ENCODE assay signal across 29 mouse cellular contexts in genomic region chr1:53226063-53226462, GRCm38 (mm10). TPM values are rescaled to one million over a fixed set of nuclear protein-coding genes. Genes with fewer than 3 reads are reported as not detected.
A peak's percentile ranks its signal among the peaks of the same experiment; 100 is the strongest.
DNase-seq lines count a peak whose midpoint lies in the region; ATAC-seq and TF ChIP-seq lines count a peak whose summit lies in the region.
"Had no signal": no experiment of that assay in that cellular context is flagged by ENCODE, and none has a peak within 500 bp of the region (broad histone marks: within the 10 kb centered on the region; RNA-seq: fewer than 3 reads in every experiment).

No protein-coding gene starts in this region.

- H3K36me3 ChIP-seq in hindbrain, embryonic 12.5 days = no peaks in the 10 kb centered on the region
- H3K36me3 ChIP-seq: embryonic facial prominence, embryonic 13.5 days; forebrain, embryonic 12.5 days; hindbrain, embryonic 15.5 days; limb, embryonic 12.5 days; neural tube, embryonic 12.5 days had no signal

- WGBS in hindbrain, embryonic 12.5 days = 71% methylated on average over 1 of the region's 1 CpGs

- H3K27me3 ChIP-seq in hindbrain, embryonic 12.5 days = no peaks in the 10 kb centered on the region
- H3K27me3 ChIP-seq: embryonic facial prominence, embryonic 13.5 days; forebrain, embryonic 12.5 days; hindbrain, embryonic 15.5 days; limb, embryonic 12.5 days; neural tube, embryonic 12.5 days; stomach, embryonic 15.5 days had no signal

- TF ChIP-seq CTCF in layer of hippocampus, adult 2 months (conservative IDR thresholded peaks at IDR 0.05) = no peak

- no peaks in the 10 kb centered on the region for H3K4me1 ChIP-seq in hindbrain, embryonic 12.5 days
- H3K4me1 ChIP-seq: embryonic facial prominence, embryonic 13.5 days; forebrain, embryonic 12.5 days; hindbrain, embryonic 15.5 days; limb, embryonic 12.5 days; midbrain, embryonic 10.5 days; neural tube, embryonic 12.5 days; stomach, embryonic 15.5 days had no signal

- 0 out of 2 replicates have a peak, but pooled peaks have one; percentile 29 for ATAC-seq in common myeloid progenitor, adult 5-6 weeks (replicated peaks; ENCODE audit: low read depth, poor library complexity, severe bottlenecking)
- no peak for ATAC-seq in hindbrain, embryonic 12.5 days (ENCODE audit: low FRiP score)
- ATAC-seq: liver, postnatal 0 days; lung, postnatal 0 days had no signal

- H3K27ac ChIP-seq in hindbrain, embryonic 12.5 days = no peak overlapping the region
- H3K27ac ChIP-seq in layer of hippocampus, adult 2 months = no peak overlapping the region
- H3K27ac ChIP-seq: embryonic facial prominence, embryonic 13.5 days; forebrain, embryonic 12.5 days; hindbrain, embryonic 15.5 days; limb, embryonic 12.5 days; macrophage; midbrain, embryonic 10.5 days; neural tube, embryonic 12.5 days; stomach, embryonic 15.5 days had no signal

- peak; percentile 15 for DNase-seq in embryo, embryonic 10 days (ENCODE audit: low spot score)
- no peak for DNase-seq in embryo, embryonic 11 days
- peak; percentile 41 for DNase-seq in 416B (ENCODE audit: low read depth)
- DNase-seq in brain, adult 2 months (ENCODE audit: low read depth, low spot score) = peak; percentile 30
- no peak for DNase-seq in layer of hippocampus, adult 2 months (ENCODE audit: low spot score in 2 of 2)
- DNase-seq: adrenal gland, postnatal 10 days; kidney, adult 2 months; kidney, postnatal 10 days; liver, postnatal 0 days; thymus, postnatal 36 days had no signal

- no peak overlapping the region for H3K9ac ChIP-seq in hindbrain, embryonic 12.5 days
- H3K9ac ChIP-seq: embryonic facial prominence, embryonic 13.5 days; forebrain, embryonic 12.5 days; hindbrain, embryonic 15.5 days; limb, embryonic 12.5 days; liver, postnatal 0 days; neural tube, embryonic 12.5 days; stomach, embryonic 15.5 days had no signal

- no peak overlapping the region for H3K4me3 ChIP-seq in hindbrain, embryonic 12.5 days
- no peak overlapping the region for H3K4me3 ChIP-seq in layer of hippocampus, adult 2 months
- H3K4me3 ChIP-seq: embryonic facial prominence, embryonic 13.5 days; erythroblast, embryonic 14.5 days; forebrain, embryonic 12.5 days; hindbrain, embryonic 15.5 days; limb, embryonic 12.5 days; midbrain, embryonic 10.5 days; neural tube, embryonic 12.5 days; stomach, embryonic 15.5 days had no signal

- H3K9me3 ChIP-seq in hindbrain, embryonic 12.5 days (replicated peaks) = no peaks in the 10 kb centered on the region
- H3K9me3 ChIP-seq: embryonic facial prominence, embryonic 13.5 days; forebrain, embryonic 12.5 days; hindbrain, embryonic 15.5 days; neural tube, embryonic 12.5 days; stomach, embryonic 15.5 days had no signal

- no peak overlapping the region for H3K4me2 ChIP-seq in hindbrain, embryonic 12.5 days (replicated peaks)
- H3K4me2 ChIP-seq: embryonic facial prominence, embryonic 13.5 days; forebrain, embryonic 12.5 days; hindbrain, embryonic 15.5 days; limb, embryonic 12.5 days; liver, embryonic 11.5 days; neural tube, embryonic 12.5 days; stomach, embryonic 15.5 days had no signal

RNA-seq across cellular contexts. Expression of gene 1700019A02Rik, which starts 38.6 kb away (rescaled TPM):
- total RNA-seq in common myeloid progenitor, adult 5-6 weeks (2017) = not detected in 2 replicates
- not detected in 2 replicates for polyA plus RNA-seq in hindbrain, embryonic 12.5 days (2016; fragmentation: Nextera tagmentation; extraction: Ambion mirVana)
- total RNA-seq in layer of hippocampus, adult 2 months (2021) = not detected
- total RNA-seq: adrenal gland, postnatal 10 days; gastrocnemius, postnatal 4 days; heart, adult 8-10 months; heart, postnatal 25 days; left cerebral cortex, postnatal 14 days had no signal
- polyA plus RNA-seq: embryonic facial prominence, embryonic 13.5 days; erythroblast, embryonic 14.5 days; forebrain, embryonic 12.5 days; heart, embryonic 14.5 days; hindbrain, embryonic 15.5 days; intestine, embryonic 14.5 days; kidney, adult 2 months; limb, embryonic 12.5 days; liver, embryonic 11.5 days; liver, postnatal 0 days; lung, postnatal 0 days; macrophage; midbrain, embryonic 10.5 days; neural tube, embryonic 12.5 days; stomach, embryonic 15.5 days had no signal

Comparison
In these comparisons a context has a peak if more than half of its experiments do, and no peak if none do; other contexts are left out.
1. DNase-seq: peak in embryo, embryonic 10 days (single experiment), 416B (single experiment) and brain, adult 2 months (single experiment); none in embryo, embryonic 11 days (single experiment) and layer of hippocampus, adult 2 months (0 of 2).